8 mouse cellular contexts compared by ENCODE assay signal in genomic region chr1:156539787-156540560, GRCm38 (mm10). TPM values are rescaled to one million over a fixed set of nuclear protein-coding genes. Genes with fewer than 3 reads are reported as not detected.
DNase-seq lines count a peak whose midpoint lies in the region; ATAC-seq and TF ChIP-seq lines count a peak whose summit lies in the region.

No protein-coding gene starts in this region.

- H3K4me1 ChIP-seq in forebrain, embryonic 13.5 days: no peaks in the 10 kb centered on the region
- H3K4me1 ChIP-seq in forebrain, embryonic 12.5 days: no peaks in the 10 kb centered on the region
- H3K4me1 ChIP-seq in liver, embryonic 14.5 days (replicated peaks; ENCODE audit: control insufficient read depth in 2 of 2, insufficient read depth in 2 of 2, low read length in 1 of 2): no peaks in the 10 kb centered on the region; a peak in 1 of 4 replicates
- no peaks in the 10 kb centered on the region; the same call in 1 of the 2 replicates for H3K4me1 ChIP-seq in liver, embryonic 11.5 days (replicated peaks; ENCODE audit: control insufficient read depth, insufficient read depth, low read length)

- no peak overlapping the region for H3K4me3 ChIP-seq in forebrain, embryonic 13.5 days
- H3K4me3 ChIP-seq in forebrain, embryonic 12.5 days (replicated peaks): no peak overlapping the region
- H3K4me3 ChIP-seq in liver, embryonic 14.5 days (ENCODE audit: insufficient read depth in 1 of 2, low read depth in 2 of 2, low read length in 2 of 2): no peak overlapping the region
- no peak overlapping the region for H3K4me3 ChIP-seq in liver, embryonic 11.5 days (ENCODE audit: low read depth, low read length)

- intact Hi-C loops in gastrocnemius, postnatal 14 days (cut with DNase I; ENCODE audit: low total_unique reads): loop anchor here (5.0 to 10.0 kb wide), 3 partner anchors 92 to 278 kb away; no protein-coding TSS in a partner anchor

- no peaks in the 10 kb centered on the region for H3K36me3 ChIP-seq in forebrain, embryonic 13.5 days (ENCODE audit: poor library complexity, severe bottlenecking)
- no peaks in the 10 kb centered on the region for H3K36me3 ChIP-seq in forebrain, embryonic 12.5 days (replicated peaks)
- H3K36me3 ChIP-seq in liver, embryonic 14.5 days (replicated peaks; ENCODE audit: control insufficient read depth, insufficient read depth, low read depth): no peaks in the 10 kb centered on the region
- no peaks in the 10 kb centered on the region for H3K36me3 ChIP-seq in liver, embryonic 11.5 days (ENCODE audit: control insufficient read depth, insufficient read depth, low read length)

- 0 out of 2 replicates have a peak, but pooled peaks have one; percentile 67 for ATAC-seq in forebrain, embryonic 13.5 days
- ATAC-seq in forebrain, embryonic 12.5 days (ENCODE audit: low FRiP score): no peak
- ATAC-seq in liver, embryonic 14.5 days (ENCODE audit: insufficient read depth): no peak
- no peak for ATAC-seq in liver, embryonic 11.5 days (replicated peaks; ENCODE audit: low FRiP score)
- no peak for ATAC-seq in erythroblast, adult 5-6 weeks (replicated peaks; ENCODE audit: low FRiP score, poor library complexity, severe bottlenecking)

- no peak overlapping the region for H3K9ac ChIP-seq in forebrain, embryonic 13.5 days
- no peak overlapping the region for H3K9ac ChIP-seq in forebrain, embryonic 12.5 days
- no peak overlapping the region for H3K9ac ChIP-seq in liver, embryonic 14.5 days (replicated peaks)
- no peak overlapping the region for H3K9ac ChIP-seq in liver, embryonic 11.5 days (ENCODE audit: low read depth, low read length)

- DNase-seq in liver, embryonic 14.5 days (ENCODE audit: low read depth in 3 of 3, low spot score in 3 of 3): no peak
- DNase-seq in liver, embryonic 11.5 days (ENCODE audit: low spot score): no peak
- DNase-seq in Muller cell, postnatal 12 days (ENCODE audit: inconsistent ontology term): peak; percentile 17
- DNase-seq in layer of hippocampus, adult 9-11 months: peak; percentile 33
- no peak for DNase-seq in gastrocnemius, postnatal 14 days

- H3K4me2 ChIP-seq in forebrain, embryonic 13.5 days: no peak overlapping the region
- H3K4me2 ChIP-seq in forebrain, embryonic 12.5 days: no peak overlapping the region
- H3K4me2 ChIP-seq in liver, embryonic 14.5 days (ENCODE audit: low read depth): no peak overlapping the region
- H3K4me2 ChIP-seq in liver, embryonic 11.5 days: no peak overlapping the region

- no peaks in the 10 kb centered on the region for H3K9me3 ChIP-seq in forebrain, embryonic 13.5 days (replicated peaks)
- H3K9me3 ChIP-seq in forebrain, embryonic 12.5 days: no peaks in the 10 kb centered on the region
- no peaks in the 10 kb centered on the region for H3K9me3 ChIP-seq in liver, embryonic 14.5 days (ENCODE audit: control insufficient read depth, low read length)
- no peaks in the 10 kb centered on the region for H3K9me3 ChIP-seq in liver, embryonic 11.5 days (ENCODE audit: control insufficient read depth, low read length)

- no peak overlapping the region for H3K27ac ChIP-seq in forebrain, embryonic 13.5 days
- no peak overlapping the region for H3K27ac ChIP-seq in forebrain, embryonic 12.5 days
- no peak overlapping the region for H3K27ac ChIP-seq in liver, embryonic 14.5 days
- H3K27ac ChIP-seq in liver, embryonic 11.5 days (ENCODE audit: low read depth, low read length): no peak overlapping the region

- peak; percentile 31; the same call in 1 of the 2 replicates for TF ChIP-seq CTCF in liver, embryonic 14.5 days (IDR thresholded peaks at IDR 0.05; ENCODE audit: low read depth)

- no peak for TF ChIP-seq EP300 in liver, embryonic 14.5 days (IDR thresholded peaks at IDR 0.05; ENCODE audit: low read depth)

- no peaks in the 10 kb centered on the region for H3K27me3 ChIP-seq in forebrain, embryonic 13.5 days
- no peaks in the 10 kb centered on the region for H3K27me3 ChIP-seq in forebrain, embryonic 12.5 days
- no peaks in the 10 kb centered on the region for H3K27me3 ChIP-seq in liver, embryonic 14.5 days (ENCODE audit: control insufficient read depth, insufficient read depth, low read length)
- no peaks in the 10 kb centered on the region for H3K27me3 ChIP-seq in liver, embryonic 11.5 days (replicated peaks; ENCODE audit: control insufficient read depth, insufficient read depth, low read length)

- WGBS in forebrain, embryonic 13.5 days: 45% methylated on average over 4 of the region's 4 CpGs
- 45% methylated on average over 4 of the region's 4 CpGs for WGBS in forebrain, embryonic 12.5 days
- WGBS in liver, embryonic 14.5 days (ENCODE audit: insufficient replicate concordance): 36% methylated on average over 4 of the region's 4 CpGs
- WGBS in liver, embryonic 11.5 days: 45% methylated on average over 4 of the region's 4 CpGs

RNA-seq across cellular contexts. Expression of gene Gm10031, which starts 16.2 kb away (rescaled TPM):
- 0.71 and 0.75 TPM in 2 replicates for polyA plus RNA-seq in forebrain, embryonic 13.5 days (2015; fragmentation: Nextera tagmentation; extraction: Ambion mirVana)
- 0.40 and 0.97 TPM in 2 replicates for polyA plus RNA-seq in forebrain, embryonic 12.5 days (2016; fragmentation: Nextera tagmentation; extraction: Ambion mirVana)
- 1.0 and 2.1 TPM in 2 replicates for polyA plus RNA-seq in liver, embryonic 14.5 days (2012; rRNA removed)
- 0.27 TPM in 1 of 2 replicates, not detected in the other for polyA plus RNA-seq in liver, embryonic 14.5 days (2014; fragmentation: Nextera tagmentation; extraction: Ambion mirVana)
- polyA plus RNA-seq in liver, embryonic 11.5 days (2014; fragmentation: Nextera tagmentation; extraction: Ambion mirVana): 0.08 and 0.14 TPM in 2 replicates
- 0.38 and 0.63 TPM in 2 replicates for total RNA-seq in erythroblast, adult 5-6 weeks (2015; ENCODE audit: low replicate concordance)
- 3.3 and 5.4 TPM in 2 replicates for total RNA-seq in erythroblast, adult 5-6 weeks (2017; ENCODE audit: low replicate concordance)
- 10 to 100 TPM; 35.3 to 36.8 TPM for total RNA-seq in gastrocnemius, postnatal 14 days (2021)

RNA-seq across cellular contexts. Expression of gene Abl2, which starts 18.6 kb away (rescaled TPM):
- polyA plus RNA-seq in forebrain, embryonic 13.5 days (2015; fragmentation: Nextera tagmentation; extraction: Ambion mirVana): 5.8 and 6.5 TPM in 2 replicates
- polyA plus RNA-seq in forebrain, embryonic 12.5 days (2016; fragmentation: Nextera tagmentation; extraction: Ambion mirVana): 6.6 and 7.2 TPM in 2 replicates
- 1.4 and 1.6 TPM in 2 replicates for polyA plus RNA-seq in liver, embryonic 14.5 days (2012; rRNA removed)
- 1.1 and 1.2 TPM in 2 replicates for polyA plus RNA-seq in liver, embryonic 14.5 days (2014; fragmentation: Nextera tagmentation; extraction: Ambion mirVana)
- 3.0 and 4.0 TPM in 2 replicates for polyA plus RNA-seq in liver, embryonic 11.5 days (2014; fragmentation: Nextera tagmentation; extraction: Ambion mirVana)
- total RNA-seq in erythroblast, adult 5-6 weeks (2015; ENCODE audit: low replicate concordance): 1.3 and 8.6 TPM in 2 replicates
- 1.5 and 5.4 TPM in 2 replicates for total RNA-seq in erythroblast, adult 5-6 weeks (2017; ENCODE audit: low replicate concordance)
- 10 to 100 TPM; 12.9 to 14.1 TPM for total RNA-seq in gastrocnemius, postnatal 14 days (2021)

Comparison
In these comparisons a context has a peak if more than half of its experiments do, and no peak if none do; other contexts are left out.
1. DNase-seq: peak in Muller cell, postnatal 12 days (single experiment) and layer of hippocampus, adult 9-11 months (single experiment); none in liver, embryonic 14.5 days (0 of 3), liver, embryonic 11.5 days (single experiment) and gastrocnemius, postnatal 14 days (single experiment).